Mouse (Mus musculus) cerebellum, postnatal 25 days (tissue): ENCODE measurements around the gene Pitpnc1.

Experiments used
- DNase-seq, 2 experiments: peaks; one replicate each; pipeline ENCODE4 v3.0.0; 2021; ENCODE audit warnings: mixed read lengths in 2 of 2

The Pitpnc1 gene

DNA sequence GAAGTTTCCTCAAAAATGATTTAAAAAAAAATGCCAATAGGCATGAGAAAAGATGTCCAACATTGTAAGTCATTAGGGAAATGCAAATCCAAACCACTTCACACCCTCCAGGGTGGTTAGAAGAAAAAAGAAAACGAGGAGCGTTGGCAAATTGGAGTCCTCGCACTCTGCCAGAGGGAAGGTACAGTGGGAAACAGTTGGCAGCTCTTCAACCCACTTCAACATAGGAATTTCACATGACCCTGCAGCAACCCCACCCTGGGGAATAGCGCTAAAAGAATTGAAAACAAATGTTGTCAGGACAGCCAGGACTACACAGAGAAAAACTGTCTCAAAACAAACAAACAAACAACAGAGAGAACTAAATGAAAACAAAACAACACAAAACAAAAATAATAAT lies 32.8 kb downstream of the Pitpnc1 start:
- no peak for DNase-seq

GRCm38 (mm10) chr11:107435776-107436449 lies 34.6 kb downstream of the Pitpnc1 start:
- DNase-seq: no peak

DNA sequence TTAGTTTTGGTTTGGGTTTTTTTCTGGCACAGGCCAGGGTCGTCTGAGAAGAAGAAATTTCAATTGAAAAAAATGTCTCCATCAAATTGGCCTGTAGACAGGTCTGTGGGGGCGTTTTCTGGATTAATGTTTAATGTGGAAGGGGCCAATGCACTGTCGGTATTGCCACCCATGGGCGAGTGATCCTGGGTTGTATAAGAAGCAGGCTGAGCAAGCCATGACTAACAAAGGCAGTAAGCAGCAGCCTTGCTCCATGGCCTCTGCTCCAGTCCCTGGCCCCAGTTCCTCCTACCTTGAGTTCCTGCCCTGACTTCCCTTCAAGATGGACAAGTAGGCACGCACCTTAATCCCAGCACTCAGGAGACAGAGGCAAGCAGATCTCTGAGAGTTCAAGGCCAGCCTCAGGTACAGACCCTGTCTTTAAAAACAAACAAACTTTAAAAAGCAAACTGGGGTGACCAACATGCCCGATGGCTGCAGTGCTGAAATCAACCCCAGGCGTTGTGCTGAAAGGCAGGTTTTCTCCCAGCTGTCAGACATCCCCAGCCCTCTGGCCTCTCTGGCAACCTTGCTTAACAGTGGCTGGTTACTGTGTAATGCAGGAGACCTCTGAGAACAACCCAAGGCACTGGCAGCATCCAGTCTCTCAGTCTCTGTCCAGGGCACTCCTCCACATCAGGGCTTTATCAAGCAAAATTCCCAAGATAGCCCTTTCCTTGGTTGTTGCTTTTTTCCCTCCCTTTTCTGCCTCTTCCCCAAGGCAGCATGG lies 39.1 kb downstream of the Pitpnc1 start:
- no peak for DNase-seq

- DNase-seq: no peak
Observed at GRCm38 (mm10) chr11:107428011-107428410, 42.5 kb downstream of the Pitpnc1 start.

DNA sequence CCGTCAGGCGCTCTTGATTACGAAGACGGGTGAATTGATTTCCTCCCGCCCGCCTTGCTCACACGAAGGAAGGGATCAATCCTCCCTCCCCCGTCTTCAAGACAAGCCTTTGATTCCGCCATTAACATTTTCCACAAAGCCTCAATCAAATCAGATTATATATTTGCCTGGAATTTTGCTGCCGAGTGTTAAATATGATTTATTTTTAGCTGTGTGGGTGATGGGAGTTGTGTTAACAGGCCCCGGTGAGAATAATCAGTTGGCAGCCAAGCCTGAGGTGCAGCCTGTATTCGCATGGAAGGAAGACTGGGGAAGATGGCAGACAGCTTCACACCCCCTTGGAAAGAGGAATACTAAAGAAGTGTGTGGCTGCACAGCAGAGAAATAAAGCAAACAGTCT lies 46.3 kb downstream of the Pitpnc1 start:
- no peak for DNase-seq

- no peak for DNase-seq
Observed at GRCm38 (mm10) chr11:107422356-107422754, 48.1 kb downstream of the Pitpnc1 start.

DNA sequence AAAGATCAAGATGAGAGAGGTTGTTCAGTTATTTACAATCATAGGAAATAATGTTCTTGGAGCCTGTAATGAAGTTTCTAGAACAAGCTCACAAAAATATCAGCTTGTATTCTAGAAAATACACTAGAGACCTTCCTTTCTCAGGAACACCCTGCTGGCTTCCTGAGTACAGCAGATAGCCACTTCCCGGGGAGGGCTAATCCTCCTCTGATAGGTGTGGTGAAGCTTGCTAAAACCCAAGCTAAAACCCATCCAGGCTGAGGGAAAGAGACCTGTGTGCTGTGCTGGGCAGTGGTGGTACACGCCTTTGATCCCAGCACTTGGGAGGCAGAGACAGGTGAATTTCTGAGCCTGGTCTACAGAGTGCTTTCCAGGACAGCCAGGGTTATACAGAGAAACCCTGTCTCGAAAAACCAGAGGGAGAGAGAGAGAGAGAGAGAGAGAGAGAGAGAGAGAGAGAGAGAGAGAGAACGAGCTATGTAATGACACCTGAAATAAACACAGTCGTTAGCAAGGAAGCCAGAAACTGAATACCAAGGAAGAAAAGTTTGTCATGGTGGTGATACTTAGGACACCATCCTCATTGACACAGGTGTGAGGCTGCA lies 48.6 kb downstream of the Pitpnc1 start:
- DNase-seq: no peak

GRCm38 (mm10) chr11:107419925-107420324 lies 50.6 kb downstream of the Pitpnc1 start:
- DNase-seq: no peak

GRCm38 (mm10) chr11:107417041-107417583 lies 53.4 kb downstream of the Pitpnc1 start:
- DNase-seq: no peak

- DNase-seq: no peak
Observed at GRCm38 (mm10) chr11:107416561-107416926, 54.0 kb downstream of the Pitpnc1 start.

DNA sequence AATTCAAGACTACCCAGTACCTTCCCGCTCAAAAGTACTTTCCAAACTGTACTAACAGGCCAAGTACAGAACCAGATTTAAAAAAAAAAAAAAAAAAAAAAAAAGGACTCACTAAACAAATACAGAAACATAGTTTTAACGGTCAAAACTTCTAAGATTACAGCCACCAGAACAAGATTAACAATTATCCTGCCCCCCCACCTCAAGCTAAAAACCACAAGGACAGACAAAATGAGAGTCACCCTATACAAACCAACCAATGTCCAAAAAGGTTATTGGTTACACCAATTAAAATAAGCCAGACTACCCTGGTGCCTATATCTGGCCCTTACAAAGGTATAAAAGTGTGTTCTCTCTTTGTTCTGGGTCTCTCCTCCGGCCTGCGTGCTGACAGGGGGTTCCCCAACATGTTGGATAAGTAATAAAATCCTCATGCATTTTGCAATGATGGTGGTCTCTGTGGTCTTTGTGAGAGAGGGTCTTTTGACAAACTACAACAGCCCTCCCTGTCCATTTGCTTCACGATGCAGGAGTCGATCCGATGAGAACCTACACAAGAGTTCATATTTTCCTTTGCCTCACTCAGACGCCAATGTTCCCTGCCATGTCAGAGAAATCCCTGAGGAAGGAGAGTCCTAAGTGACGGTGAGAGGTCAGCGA lies 54.5 kb downstream of the Pitpnc1 start:
- DNase-seq: no peak

DNA sequence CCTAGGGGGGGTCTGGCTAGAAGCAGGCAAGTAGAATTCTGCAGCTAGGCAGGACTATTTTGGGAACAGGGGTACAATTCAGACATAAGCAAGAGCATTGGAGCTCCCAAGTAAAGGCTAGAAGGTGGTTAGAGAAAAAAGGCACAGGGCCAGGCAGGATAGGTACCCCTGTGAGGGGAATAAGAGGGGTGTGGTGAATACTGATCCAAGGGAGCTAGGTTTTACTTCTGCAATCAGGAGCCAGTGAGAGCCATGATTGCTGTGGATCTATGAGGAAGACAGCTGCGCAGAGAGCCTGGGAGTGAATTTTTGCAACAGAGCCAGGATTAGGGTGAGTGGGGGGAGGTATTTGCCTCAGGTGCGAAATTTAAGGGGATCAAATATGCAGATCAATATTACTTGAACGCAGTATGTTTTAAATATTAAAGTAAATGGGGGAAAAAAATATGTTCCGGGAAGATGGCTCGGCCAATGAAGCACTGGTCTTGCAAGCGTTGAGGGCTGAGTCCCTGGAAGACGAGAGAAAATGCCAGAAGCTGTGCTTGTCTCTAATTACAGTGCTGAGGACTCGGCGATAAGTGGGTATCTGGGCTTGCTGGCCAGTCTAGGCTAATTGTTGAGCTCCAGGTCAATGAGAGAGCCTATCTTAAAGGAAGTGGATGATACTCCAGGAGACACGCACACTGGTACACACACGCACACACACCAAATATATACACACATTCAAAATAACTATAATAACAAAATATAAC lies 55.3 kb downstream of the Pitpnc1 start:
- no peak for DNase-seq

GRCm38 (mm10) chr11:107413251-107413655 lies 57.2 kb downstream of the Pitpnc1 start:
- DNase-seq: peak; percentile 63 to 70

DNA sequence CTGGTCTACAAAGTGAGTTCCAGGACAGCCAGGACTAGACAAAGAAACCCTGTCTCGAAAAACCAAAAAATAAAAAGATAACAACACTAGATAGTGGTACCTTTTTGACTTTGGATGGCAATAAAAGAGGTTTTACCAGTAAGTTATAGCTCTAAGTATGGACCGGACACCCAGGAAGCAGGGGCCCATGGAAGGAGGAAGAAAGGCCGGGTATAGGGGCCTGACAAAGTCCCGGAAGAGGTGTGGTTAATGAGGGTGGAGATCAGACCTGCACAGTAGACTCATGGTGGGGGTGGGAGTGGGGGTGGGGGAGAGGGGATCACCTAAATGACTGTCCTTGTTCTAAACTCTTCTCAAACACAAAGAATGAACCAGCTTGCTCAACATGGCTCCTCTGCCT lies 58.4 kb downstream of the Pitpnc1 start:
- DNase-seq: no peak

DNA sequence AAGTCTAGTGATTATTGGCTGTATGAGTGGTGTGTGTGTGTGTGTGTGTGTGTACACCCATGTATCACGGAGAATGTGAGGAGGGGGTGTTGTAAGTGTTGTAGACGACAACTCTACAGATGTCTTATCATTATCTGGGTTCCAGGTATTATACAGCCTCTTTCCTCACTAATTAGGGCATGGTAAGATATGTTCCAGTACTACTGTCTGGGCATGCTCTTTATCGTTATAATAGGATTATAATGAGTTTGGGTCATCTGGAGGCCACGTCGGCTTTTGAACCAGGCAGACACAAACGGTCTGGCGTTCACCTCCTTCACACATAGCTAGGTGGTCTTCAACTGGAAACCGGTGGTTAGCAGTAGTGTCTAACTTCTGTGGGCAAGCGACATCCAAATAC lies 58.9 kb downstream of the Pitpnc1 start:
- no peak for DNase-seq

DNA sequence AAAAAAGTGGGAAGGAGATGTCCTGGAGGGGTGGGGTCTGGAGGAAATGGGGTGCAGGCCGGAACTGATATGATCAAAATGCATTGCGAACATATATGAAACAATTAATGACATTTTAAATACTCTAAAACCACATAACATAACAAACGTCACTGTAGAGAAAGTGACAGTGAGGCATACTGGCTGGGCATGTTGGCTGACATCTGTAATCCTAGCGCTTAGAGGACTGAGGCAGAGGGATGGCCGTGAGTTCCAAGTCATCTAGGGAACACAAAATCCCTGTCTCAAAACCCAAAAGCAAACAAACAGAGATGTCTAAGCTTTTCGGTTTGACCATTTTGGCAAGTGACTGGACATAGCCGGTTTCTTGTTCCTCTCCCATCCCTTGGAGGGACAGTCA lies 59.7 kb downstream of the Pitpnc1 start:
- no peak for DNase-seq

DNA sequence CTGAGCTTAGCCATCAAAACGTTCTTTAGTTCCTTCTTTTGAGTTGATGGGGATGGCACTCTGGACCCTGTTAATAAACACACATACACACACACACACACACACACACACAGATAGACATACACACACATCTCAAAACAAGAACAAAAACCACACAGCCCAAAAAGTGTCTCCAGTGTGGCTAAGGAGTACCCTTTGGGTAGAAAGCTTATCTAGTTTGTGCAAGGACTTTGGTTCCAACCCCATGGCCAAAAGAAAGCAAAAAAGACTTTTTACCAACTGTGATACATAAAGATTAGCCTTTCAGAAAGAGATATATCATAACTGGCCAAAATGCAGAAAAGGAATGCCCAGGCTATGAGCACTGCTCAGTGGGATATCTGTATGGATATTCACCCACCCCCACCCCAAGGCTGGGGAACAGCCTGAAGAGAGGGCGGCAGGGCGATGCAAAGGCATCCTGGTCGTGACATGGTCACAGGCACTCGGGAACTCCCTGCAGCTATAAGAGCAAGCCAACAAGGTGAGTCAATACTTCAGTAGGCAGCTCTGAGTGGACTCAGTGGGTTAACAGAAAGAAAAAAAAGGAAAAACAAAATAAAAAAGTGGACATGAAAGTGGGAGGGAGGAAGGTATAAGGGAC lies 60.3 kb downstream of the Pitpnc1 start:
- no peak for DNase-seq

- DNase-seq: no peak
Observed at GRCm38 (mm10) chr11:107408886-107409285, 61.6 kb downstream of the Pitpnc1 start.

DNA sequence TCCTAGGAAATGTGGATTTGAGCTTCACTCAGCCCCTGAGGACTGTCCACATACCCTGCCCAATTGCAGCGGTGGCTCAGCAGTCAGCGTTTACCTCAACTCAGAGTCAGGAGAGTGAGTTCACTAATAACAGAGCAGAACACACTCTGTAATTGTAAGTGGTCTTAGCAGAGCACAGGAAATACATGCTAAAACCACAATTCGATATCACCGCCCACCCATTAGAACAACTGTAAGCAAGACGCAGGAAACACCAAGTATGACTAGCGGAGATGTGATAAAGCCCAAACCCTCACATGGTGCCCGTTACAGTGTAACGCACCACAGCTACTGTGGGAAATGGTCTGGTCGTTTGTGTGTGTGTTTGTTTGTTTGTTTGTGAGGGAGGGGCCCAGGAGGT lies 62.8 kb downstream of the Pitpnc1 start:
- DNase-seq: no peak

DNA sequence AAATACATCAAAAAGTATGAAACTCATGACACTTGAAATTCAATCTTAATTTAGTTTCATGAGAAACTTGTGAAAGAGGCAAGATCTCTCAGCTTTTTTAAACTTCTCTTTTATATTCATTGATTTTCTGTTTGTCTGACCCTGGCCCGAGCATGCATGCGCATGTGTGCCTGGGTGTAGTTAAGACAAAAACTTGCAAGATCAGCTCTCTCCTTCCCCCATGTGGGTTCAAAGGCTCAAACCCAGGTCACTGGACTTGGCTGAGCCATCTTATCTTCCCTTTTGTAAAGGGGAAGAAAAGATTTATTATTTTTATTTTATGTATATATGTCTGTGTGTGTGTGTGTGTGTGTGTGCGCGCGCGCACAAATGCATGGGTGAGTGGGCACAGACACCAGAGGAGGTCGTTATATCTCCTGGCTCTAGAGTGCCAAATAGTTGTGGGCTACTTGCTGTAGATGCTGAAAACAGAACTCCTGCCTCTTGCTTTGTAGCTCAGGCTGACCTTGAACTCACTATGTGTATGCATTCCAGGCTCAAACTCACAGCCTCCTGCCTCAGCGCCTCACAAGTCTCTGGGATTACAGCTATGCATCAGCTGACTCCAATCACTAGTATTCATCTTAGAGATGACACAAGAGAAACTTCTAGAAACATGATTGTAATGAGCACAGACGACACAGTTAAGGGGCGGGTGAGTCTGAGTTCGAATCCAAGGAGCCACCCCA lies 64.7 kb downstream of the Pitpnc1 start:
- DNase-seq: no peak

DNA sequence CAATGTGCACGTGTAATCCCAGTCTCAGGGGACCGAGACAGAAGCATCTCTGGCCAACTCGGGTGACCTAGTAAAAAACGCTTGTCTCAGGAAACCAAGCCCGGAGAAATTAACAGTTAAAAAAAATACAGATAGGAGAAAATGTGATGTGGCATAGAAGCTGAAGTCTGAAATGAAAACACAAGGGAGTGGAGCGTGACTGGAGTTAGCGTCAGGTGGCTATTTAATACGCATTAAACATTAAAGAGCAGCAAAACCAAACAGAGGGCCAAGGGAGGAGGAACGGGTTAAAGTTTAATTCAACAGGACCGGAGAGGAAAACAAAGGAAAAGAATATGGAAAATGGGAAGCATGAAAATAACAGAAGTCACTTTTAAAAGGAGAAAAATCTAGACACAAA lies 67.2 kb downstream of the Pitpnc1 start:
- DNase-seq: no peak
